Mouse (Mus musculus) MEL (cell line): ENCODE measurements around the gene Abhd17a.

Experiments
- BHLHE40 ChIP-seq: IDR thresholded peaks from 2 replicates; pipeline ENCODE4 v1.6.1; 2012; ENCODE audit warnings: low read depth, mild to moderate bottlenecking, inconsistent platforms, low read length, improper control_type of control experiment, borderline replicate concordance
- CHD1 ChIP-seq: IDR thresholded peaks from 2 replicates; pipeline ENCODE4 v1.6.1; 2012; ENCODE audit warnings: low read depth, mild to moderate bottlenecking, inconsistent platforms, low read length, improper control_type of control experiment
- CTCF ChIP-seq, 3 experiments: IDR thresholded peaks in 2 of 3; conservative IDR thresholded peaks in 1 of 3; 2 replicates each; pipeline ENCODE4 v1.5.1; 2011 to 2012; ENCODE audit warnings: low read length in 3 of 3, low read depth in 2 of 3, mild to moderate bottlenecking in 2 of 3, improper control_type of control experiment in 1 of 3, inconsistent platforms in 1 of 3, mixed read lengths in 1 of 3, moderate library complexity in 1 of 3; ENCODE audit not compliant: control insufficient read depth in 1 of 3, insufficient read depth in 1 of 3, poor library complexity in 1 of 3, severe bottlenecking in 1 of 3
- EP300 ChIP-seq, 2 experiments: IDR thresholded peaks; 2 replicates each; pipeline ENCODE4 v1.6.1; 2011; ENCODE audit warnings: improper control_type of control experiment in 2 of 2, low read length in 2 of 2, low read depth in 1 of 2, mild to moderate bottlenecking in 1 of 2
- MAFK ChIP-seq: IDR thresholded peaks from 2 replicates; pipeline ENCODE4 v1.6.1; 2011; ENCODE audit warnings: low read depth, mild to moderate bottlenecking, low read length, improper control_type of control experiment, borderline replicate concordance
- MAX ChIP-seq: IDR thresholded peaks from 2 replicates; pipeline ENCODE4 v1.6.1; 2011; ENCODE audit warnings: low read length, improper control_type of control experiment
- NRF1 ChIP-seq: IDR thresholded peaks from 2 replicates; pipeline ENCODE4 v1.6.1; 2014; ENCODE audit warnings: low read depth, mild to moderate bottlenecking, inconsistent platforms, low read length, improper control_type of control experiment, moderate library complexity; ENCODE audit not compliant: poor library complexity, insufficient read depth, severe bottlenecking
- POLR2A ChIP-seq, 2 experiments: IDR thresholded peaks; 2 replicates each; pipeline ENCODE4 v1.6.1; 2011 to 2012; ENCODE audit warnings: low read length in 2 of 2, mild to moderate bottlenecking in 2 of 2, control low read depth in 1 of 2, improper control_type of control experiment in 1 of 2, low read depth in 1 of 2, moderate library complexity in 1 of 2; ENCODE audit not compliant: control insufficient read depth in 1 of 2, insufficient read depth in 1 of 2, poor library complexity in 1 of 2
- RCOR1 ChIP-seq: IDR thresholded peaks from 2 replicates; pipeline ENCODE4 v1.6.1; 2012; ENCODE audit warnings: low read depth, mild to moderate bottlenecking, inconsistent platforms, low read length, improper control_type of control experiment
- TCF12 ChIP-seq: IDR thresholded peaks from 2 replicates; pipeline ENCODE4 v1.6.1; 2014; ENCODE audit warnings: low read depth, mild to moderate bottlenecking, inconsistent platforms, low read length, improper control_type of control experiment, moderate library complexity

DNA sequence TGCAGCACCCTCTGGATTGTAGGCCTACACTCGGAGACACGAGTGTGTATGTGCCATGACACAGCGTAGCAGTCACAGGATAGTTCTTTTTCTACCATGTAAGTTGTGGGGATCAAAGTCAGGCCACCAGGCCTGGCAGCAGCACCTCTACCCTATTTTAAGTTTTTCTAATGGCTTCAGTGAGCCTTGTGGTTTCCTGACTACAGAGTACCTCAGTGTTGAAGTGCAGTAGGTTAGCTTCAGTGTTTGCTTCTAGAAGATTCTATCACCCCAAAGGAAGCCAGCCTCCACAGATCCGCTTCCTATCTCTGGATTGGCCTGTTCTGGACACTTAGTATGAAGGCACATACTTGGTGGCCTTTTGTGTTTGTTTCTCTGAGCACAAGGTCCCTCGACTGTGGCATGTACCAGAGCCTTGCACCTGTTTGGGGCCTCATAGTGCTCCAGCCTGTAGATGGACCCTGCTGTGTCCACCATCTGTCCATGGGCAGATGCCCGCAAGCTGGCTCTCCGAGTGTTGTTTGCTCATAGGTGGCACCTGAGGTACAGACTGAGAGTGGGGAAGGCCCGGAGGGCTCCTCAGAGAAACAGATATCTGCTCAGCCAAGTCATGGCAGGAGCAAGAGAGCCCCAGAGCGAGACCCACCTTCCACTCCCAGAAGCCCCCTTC is 20.1 kb upstream of the Abhd17a start:
- TF ChIP-seq NRF1 = no peak
- no peak for TF ChIP-seq CTCF (IDR thresholded peaks at IDR 0.05 in 2 of 3, conservative IDR thresholded peaks at IDR 0.05 in 1 of 3; ENCODE audit: control insufficient read depth in 1 of 3, insufficient read depth in 1 of 3, low read depth in 2 of 3, low read length in 3 of 3, poor library complexity in 1 of 3, severe bottlenecking in 1 of 3)
- no peak for TF ChIP-seq MAX
- TF ChIP-seq BHLHE40 = no peak
- no peak for TF ChIP-seq POLR2A (IDR thresholded peaks at IDR 0.05; ENCODE audit: control insufficient read depth in 1 of 2, insufficient read depth in 1 of 2, low read depth in 1 of 2, low read length in 2 of 2, poor library complexity in 1 of 2)
- no peak for TF ChIP-seq RCOR1
- TF ChIP-seq TCF12 = no peak
- no peak for TF ChIP-seq MAFK
- TF ChIP-seq CHD1 = no peak
- TF ChIP-seq EP300 (IDR thresholded peaks at IDR 0.05; ENCODE audit: low read depth in 1 of 2, low read length in 2 of 2) = no peak
